Mouse (Mus musculus): Measurements from ENCODE around the gene Olfr494. TPM values are rescaled to one million over a fixed set of nuclear protein-coding genes. Genes with fewer than 3 reads are reported as not detected.

Gene Olfr494
- polyA plus RNA-seq (2014; fragmentation: Illumina TruSeq; extraction: RNeasy Lipid Tissue Mini Kit (QIAGEN cat#74804); ENCODE audit: low read depth, low replicate concordance) = not detected

DNA sequence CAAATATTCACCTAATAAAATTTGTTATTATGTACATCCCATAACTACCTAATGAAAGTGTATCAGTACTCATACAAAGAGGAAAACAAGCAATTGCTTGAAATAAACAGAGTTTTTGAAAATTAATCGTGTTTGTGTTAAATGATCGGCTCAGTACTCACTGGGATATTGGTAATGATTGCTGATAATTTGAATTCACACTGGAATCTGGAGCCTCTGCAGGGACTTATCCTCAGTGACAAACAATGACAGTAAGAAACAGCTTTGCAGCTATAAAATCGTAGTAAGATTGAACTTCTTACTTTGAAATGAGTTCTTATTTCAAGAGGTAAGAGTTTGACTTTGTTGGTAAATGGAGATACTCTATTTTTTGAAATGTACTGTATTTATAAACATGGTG, at the start of gene Olfr494:
TSS of gene Olfr494 (plus strand) at position 301 of the 400 bp plus-strand sequence.

DNA sequence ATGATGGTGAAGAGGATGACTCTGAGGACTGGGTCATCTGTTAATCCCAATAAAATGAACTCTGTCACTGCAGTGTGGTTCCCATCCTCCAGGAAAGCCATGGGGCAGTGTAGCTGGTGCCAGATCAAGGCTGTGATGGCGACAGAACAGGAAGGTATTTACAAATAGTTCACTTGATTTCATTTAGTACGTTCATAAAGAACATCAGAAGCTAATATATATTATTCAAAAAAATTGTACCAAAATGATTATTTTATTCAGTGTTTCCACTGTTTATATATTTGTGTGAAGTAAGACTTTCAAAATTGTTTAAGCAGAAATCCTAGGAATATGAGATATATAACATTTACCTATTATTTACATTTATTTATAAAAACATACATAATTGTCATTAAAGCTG, 41.6 kb upstream of the Olfr494 start, which contains the start of gene Olfr492:
TSS of gene Olfr492 (minus strand) at position 101 of the 400 bp plus-strand sequence.

GRCm38 (mm10) chr7:108346879-108347278, 18.3 kb upstream of the Olfr494 start, which contains the start of gene Olfr493:
TSS of gene Olfr493 (minus strand) at chr7:108346979.

DNA sequence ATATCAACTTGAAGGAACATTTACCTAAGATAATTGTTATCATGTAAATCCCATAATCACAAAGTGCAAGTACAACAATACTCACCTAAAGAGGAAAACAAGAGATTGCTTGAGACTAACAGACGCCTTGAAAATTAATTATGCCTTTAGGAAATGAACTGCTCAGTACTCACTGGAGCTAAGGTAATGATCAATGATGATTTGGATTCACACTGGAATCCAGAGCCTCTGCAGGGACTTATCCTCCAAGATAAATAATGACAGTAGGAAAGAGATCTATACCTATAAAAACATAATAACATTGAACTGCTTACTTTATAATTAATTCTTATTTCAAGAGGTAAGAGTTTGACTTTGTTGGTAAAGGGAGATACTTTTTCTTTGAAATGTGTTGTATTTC, 27.7 kb downstream of the Olfr494 start, which contains the start of gene Olfr495:
TSS of gene Olfr495 (plus strand) at position 301 of the 400 bp plus-strand sequence.

Other genes with a start within 250 kb of the Olfr494 start
- gene Olfr484, start 237.9 kb upstream of the Olfr494 start, polyA plus RNA-seq (2014; fragmentation: Illumina TruSeq; extraction: RNeasy Lipid Tissue Mini Kit (QIAGEN cat#74804); ENCODE audit: low read depth, low replicate concordance) = not detected
- gene Olfr485, start 205.5 kb upstream of the Olfr494 start, polyA plus RNA-seq (2014; fragmentation: Illumina TruSeq; extraction: RNeasy Lipid Tissue Mini Kit (QIAGEN cat#74804); ENCODE audit: low read depth, low replicate concordance) = not detected
- not detected for gene Olfr486, start 192.6 kb upstream of the Olfr494 start, polyA plus RNA-seq (2014; fragmentation: Illumina TruSeq; extraction: RNeasy Lipid Tissue Mini Kit (QIAGEN cat#74804); ENCODE audit: low read depth, low replicate concordance)
- not detected for gene Olfr487, start 150.7 kb upstream of the Olfr494 start, polyA plus RNA-seq (2014; fragmentation: Illumina TruSeq; extraction: RNeasy Lipid Tissue Mini Kit (QIAGEN cat#74804); ENCODE audit: low read depth, low replicate concordance)
- gene Olfr488, start 107.0 kb upstream of the Olfr494 start, polyA plus RNA-seq (2014; fragmentation: Illumina TruSeq; extraction: RNeasy Lipid Tissue Mini Kit (QIAGEN cat#74804); ENCODE audit: low read depth, low replicate concordance) = not detected
- gene Olfr490, start 76.4 kb upstream of the Olfr494 start, polyA plus RNA-seq (2014; fragmentation: Illumina TruSeq; extraction: RNeasy Lipid Tissue Mini Kit (QIAGEN cat#74804); ENCODE audit: low read depth, low replicate concordance) = not detected
- not detected for gene Olfr491, start 51.9 kb upstream of the Olfr494 start, polyA plus RNA-seq (2014; fragmentation: Illumina TruSeq; extraction: RNeasy Lipid Tissue Mini Kit (QIAGEN cat#74804); ENCODE audit: low read depth, low replicate concordance)
- gene Olfr492, start 41.7 kb upstream of the Olfr494 start, polyA plus RNA-seq (2014; fragmentation: Illumina TruSeq; extraction: RNeasy Lipid Tissue Mini Kit (QIAGEN cat#74804); ENCODE audit: low read depth, low replicate concordance) = not detected
- gene Olfr493, start 18.4 kb upstream of the Olfr494 start, polyA plus RNA-seq (2014; fragmentation: Illumina TruSeq; extraction: RNeasy Lipid Tissue Mini Kit (QIAGEN cat#74804); ENCODE audit: low read depth, low replicate concordance) = not detected
- gene Olfr495, start 27.8 kb downstream of the Olfr494 start, polyA plus RNA-seq (2014; fragmentation: Illumina TruSeq; extraction: RNeasy Lipid Tissue Mini Kit (QIAGEN cat#74804); ENCODE audit: low read depth, low replicate concordance) = not detected
- not detected for gene Olfr497, start 55.1 kb downstream of the Olfr494 start, polyA plus RNA-seq (2014; fragmentation: Illumina TruSeq; extraction: RNeasy Lipid Tissue Mini Kit (QIAGEN cat#74804); ENCODE audit: low read depth, low replicate concordance)
- not detected for gene Olfr498, start 100.0 kb downstream of the Olfr494 start, polyA plus RNA-seq (2014; fragmentation: Illumina TruSeq; extraction: RNeasy Lipid Tissue Mini Kit (QIAGEN cat#74804); ENCODE audit: low read depth, low replicate concordance)
- gene Olfr502, start 159.7 kb downstream of the Olfr494 start, polyA plus RNA-seq (2014; fragmentation: Illumina TruSeq; extraction: RNeasy Lipid Tissue Mini Kit (QIAGEN cat#74804); ENCODE audit: low read depth, low replicate concordance) = not detected
- gene Olfr503, start 179.2 kb downstream of the Olfr494 start, polyA plus RNA-seq (2014; fragmentation: Illumina TruSeq; extraction: RNeasy Lipid Tissue Mini Kit (QIAGEN cat#74804); ENCODE audit: low read depth, low replicate concordance) = not detected
- not detected for gene Olfr504, start 200.5 kb downstream of the Olfr494 start, polyA plus RNA-seq (2014; fragmentation: Illumina TruSeq; extraction: RNeasy Lipid Tissue Mini Kit (QIAGEN cat#74804); ENCODE audit: low read depth, low replicate concordance)
- not detected for gene Olfr506, start 245.5 kb downstream of the Olfr494 start, polyA plus RNA-seq (2014; fragmentation: Illumina TruSeq; extraction: RNeasy Lipid Tissue Mini Kit (QIAGEN cat#74804); ENCODE audit: low read depth, low replicate concordance)